Mouse (Mus musculus): Measurements from ENCODE around the gene Rps15. TPM values are rescaled to one million over a fixed set of nuclear protein-coding genes. Genes with fewer than 3 reads are reported as not detected.

Gene Rps15
- total and polyA plus RNA-seq, 3 experiments = 2,279 to 5,342 (median 2,739) TPM

DNA sequence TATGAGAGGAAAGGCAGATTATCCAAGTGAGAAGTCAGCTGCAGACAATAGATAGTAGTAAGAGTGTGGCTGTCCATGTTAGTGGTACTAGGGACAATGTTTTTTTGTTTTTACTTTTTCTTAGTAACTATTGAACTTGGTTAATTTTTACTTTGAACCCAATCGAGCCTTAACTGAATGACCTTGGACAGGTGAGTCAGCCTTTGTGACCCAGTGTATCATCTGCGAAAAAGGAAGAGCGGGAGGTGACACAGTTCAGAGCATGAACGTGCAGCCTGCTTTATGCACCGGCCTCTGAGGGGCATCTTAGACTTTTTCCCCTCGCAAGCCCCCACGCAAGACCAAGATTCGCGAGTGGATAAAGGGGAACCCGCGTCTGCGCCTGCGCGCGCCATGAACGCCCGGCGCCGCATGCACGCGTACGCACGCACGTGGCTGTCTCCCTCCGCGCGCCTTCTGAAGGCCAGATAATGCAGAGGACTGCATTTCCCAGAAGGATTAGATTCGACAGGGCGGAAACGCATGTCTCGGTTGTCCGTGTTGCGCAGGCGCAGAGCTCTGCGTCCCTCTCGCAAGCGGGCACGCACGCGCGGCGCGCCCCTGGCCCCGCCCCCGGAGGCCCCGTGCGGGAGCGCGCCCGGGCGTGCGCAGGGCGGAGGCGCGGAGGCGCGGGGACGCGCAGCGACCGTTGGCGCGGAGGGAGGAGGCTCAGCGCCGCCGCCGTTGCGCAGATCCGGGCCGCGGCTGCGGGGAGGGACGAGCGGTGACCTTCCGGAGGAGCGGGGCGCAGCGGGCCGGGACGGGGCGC, 27.7 kb upstream of the Rps15 start:
- dilution Hi-C loops (cut with MboI; ENCODE audit: extremely low pct_ligation_motif_present, extremely low pct_unique_long_range_greater_than_20kb, low sequenced_read_pairs) = no loop called here
- Histone ChIP-seq H3K36me3 (replicated peaks in 1 of 2; ENCODE audit: control insufficient read depth in 1 of 2, insufficient read depth in 1 of 2, low read length in 1 of 2) (peaks cover 6 to 27% of the 10 kb centered on the region in 2 experiments), H3K4me2 (ENCODE audit: insufficient read depth, low read depth, poor library complexity, severe bottlenecking) (peak overlapping the region; percentile 82), H3K9me3 (replicated peaks; ENCODE audit: low read length) (no peaks in the 10 kb centered on the region), H3K4me1 (ENCODE audit: control insufficient read depth in 1 of 2, insufficient read depth in 2 of 2) (peaks cover 21 to 53% of the 10 kb centered on the region in 2 experiments), H3K27me3 (replicated peaks) (no peaks in the 10 kb centered on the region), H3K4me3 (replicated peaks in 1 of 3; ENCODE audit: low read depth in 2 of 3, low read length in 2 of 3, poor library complexity in 1 of 3) (peak overlapping the region; percentile 60 to 85 (median 83)), H3K27ac (ENCODE audit: insufficient read depth, low read depth) (peak overlapping the region; percentile 43), H3K9ac (ENCODE audit: insufficient read depth, low read depth) (peak overlapping the region; percentile 99), H3K79me2 (replicated peaks; ENCODE audit: control insufficient read depth, extremely low read depth, insufficient read depth, poor library complexity, severe bottlenecking) (peaks cover 47% of the 10 kb centered on the region)
- DNase-seq (ENCODE audit: extremely low read depth) = peak; percentile 98
- in situ Hi-C loops (cut with MboI; ENCODE audit: low pct_ligation_motif_present, low pct_unique_long_range_greater_than_20kb, low sequenced_read_pairs) = no loop called here
- no peak for TF ChIP-seq EP300 (IDR thresholded peaks at IDR 0.05; ENCODE audit: low read length)
- no peak; the same call in 1 of the 2 replicates for TF ChIP-seq UBTF (IDR thresholded peaks at IDR 0.05; ENCODE audit: low read depth, low read length)
- TF ChIP-seq MAFK (IDR thresholded peaks at IDR 0.05; ENCODE audit: insufficient replicate concordance, low read length) = no peak
- TF ChIP-seq HCFC1 (IDR thresholded peaks at IDR 0.05; ENCODE audit: low read depth, low read length) = peak; percentile 93
- peak; percentile 80 for TF ChIP-seq NELFE (IDR thresholded peaks at IDR 0.05; ENCODE audit: low read depth, low read length)
- TF ChIP-seq POLR2AphosphoS2 (IDR thresholded peaks at IDR 0.05; ENCODE audit: low read depth, low read length) = no peak
- TF ChIP-seq GABPA (IDR thresholded peaks at IDR 0.05; ENCODE audit: insufficient replicate concordance, low read depth, low read length) = peak; percentile 43; the same call in 1 of the 2 replicates
- TF ChIP-seq MYC (IDR thresholded peaks at IDR 0.05; ENCODE audit: low read depth, low read length) = peak; percentile 99
- TF ChIP-seq E2F4 (IDR thresholded peaks at IDR 0.05; ENCODE audit: insufficient replicate concordance, low read depth, low read length) = no peak
- peak; percentile 85; the same call in 1 of the 2 replicates for TF ChIP-seq KAT2A (IDR thresholded peaks at IDR 0.05; ENCODE audit: insufficient replicate concordance, low read length)
- peak; percentile 85 for TF ChIP-seq MXI1 (IDR thresholded peaks at IDR 0.05; ENCODE audit: low read depth, low read length)
- peak; percentile 65 for TF ChIP-seq USF1 (IDR thresholded peaks at IDR 0.05; ENCODE audit: low read depth, low read length)
- TF ChIP-seq MAX (IDR thresholded peaks at IDR 0.05; ENCODE audit: low read length) = peak; percentile 97
- 0 out of 2 replicates have a peak, but pooled peaks have one; percentile 25 for TF ChIP-seq USF2 (conservative IDR thresholded peaks at IDR 0.05; ENCODE audit: low read depth, low read length)
- TF ChIP-seq IRF4 (IDR thresholded peaks at IDR 0.05; ENCODE audit: low read depth, low read length) = peak; percentile 53; the same call in 1 of the 2 replicates
- TF ChIP-seq ELF1 (IDR thresholded peaks at IDR 0.05; ENCODE audit: low read depth, low read length) = peak; percentile 96
- TF ChIP-seq NRF1 (IDR thresholded peaks at IDR 0.05; ENCODE audit: low read depth, low read length) = peak; percentile 92
- TF ChIP-seq POLR2A (IDR thresholded peaks at IDR 0.05; ENCODE audit: low read depth, low read length) = peak; percentile 80
- TF ChIP-seq ZC3H11A (IDR thresholded peaks at IDR 0.05; ENCODE audit: low read depth, low read length) = no peak
- TF ChIP-seq BHLHE40 (IDR thresholded peaks at IDR 0.05; ENCODE audit: low read depth, low read length) = peak; percentile 95
- no peak for TF ChIP-seq TBP (conservative IDR thresholded peaks at IDR 0.05; ENCODE audit: low read depth, low read length)
- no peak for TF ChIP-seq SIN3A (IDR thresholded peaks at IDR 0.05; ENCODE audit: low read length)
- no peak for TF ChIP-seq CTCF (conservative IDR thresholded peaks at IDR 0.05 in 1 of 2, IDR thresholded peaks at IDR 0.05 in 1 of 2; ENCODE audit: low read depth in 2 of 2, low read length in 2 of 2)
- no peak for TF ChIP-seq TCF12 (IDR thresholded peaks at IDR 0.05; ENCODE audit: low read depth, low read length)
